Mouse (Mus musculus): ENCODE results near the gene Mgat5. TPM values are rescaled to one million over a fixed set of nuclear protein-coding genes. Genes with fewer than 3 reads are reported as not detected.

Mgat5 gene
- total RNA-seq, 2 experiments from 2014 or later, result 2.1 to 2.5 TPM

DNA sequence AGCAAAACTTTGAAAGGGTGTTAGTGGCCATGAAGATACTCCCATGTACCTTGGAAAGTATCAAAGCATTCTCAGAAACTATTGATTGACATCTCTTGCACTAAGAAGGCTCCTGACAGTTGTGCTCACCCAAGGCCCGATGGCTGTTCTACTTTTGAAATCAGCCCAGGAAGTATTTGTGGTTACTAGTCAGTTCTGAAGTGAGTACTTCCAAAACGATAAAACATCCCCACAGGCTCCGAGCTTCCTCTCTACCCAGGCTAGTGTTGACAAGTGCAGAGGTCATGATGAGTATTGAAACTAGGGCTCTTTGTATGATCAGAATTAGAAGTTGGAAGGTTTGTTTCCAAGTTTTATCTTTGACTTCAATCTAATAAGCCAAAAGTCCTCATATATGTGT lies 92.0 kb downstream of the Mgat5 start:
- intact Hi-C loops (cut with DNase I; ENCODE audit: low total_unique reads), result no loop called here
- DNase-seq, result no peak

DNA sequence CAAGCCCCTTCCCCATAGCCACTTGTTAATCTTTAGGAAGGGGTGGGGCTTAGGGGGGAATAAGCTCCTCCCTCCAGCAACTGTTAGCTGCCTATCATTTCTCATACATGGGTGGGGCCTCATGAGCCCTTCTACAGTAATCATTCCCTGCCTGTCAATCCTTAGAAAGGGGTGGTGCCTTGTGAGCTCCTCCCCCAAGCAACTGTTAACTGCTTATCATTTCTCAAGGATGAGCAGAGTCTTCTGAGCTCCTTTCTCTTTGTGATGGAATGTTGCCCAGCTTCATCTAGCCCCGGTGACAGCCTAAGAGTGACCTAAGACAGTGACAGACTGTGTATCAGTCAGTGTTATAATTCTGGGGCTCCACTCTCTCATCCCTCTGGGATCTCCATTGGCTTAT lies 95.0 kb downstream of the Mgat5 start:
- intact Hi-C loops (cut with DNase I; ENCODE audit: low total_unique reads), result no loop called here

DNA sequence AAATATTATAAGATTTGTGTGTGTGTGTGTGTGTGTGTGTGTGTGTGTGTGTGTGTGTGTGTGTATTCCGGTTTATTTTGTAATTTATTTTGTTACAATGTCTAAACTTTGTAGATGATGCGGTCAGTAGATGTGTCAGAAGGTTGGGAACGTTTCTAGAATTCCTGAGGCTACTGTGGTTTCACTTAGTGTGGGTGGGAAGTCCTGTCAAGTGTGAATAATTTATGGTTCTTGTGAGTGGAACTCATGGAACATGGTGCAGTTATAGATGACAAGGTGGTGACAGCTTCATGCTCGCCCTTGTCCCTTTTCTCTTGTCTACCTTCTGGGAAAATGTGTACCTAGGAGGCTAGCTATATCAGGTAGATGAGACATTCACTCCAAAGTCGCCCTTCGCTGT lies 96.2 kb downstream of the Mgat5 start:
- DNase-seq, result no peak
- intact Hi-C loops (cut with DNase I; ENCODE audit: low total_unique reads), result no loop called here

More for the DNA sequence above, 95.0 kb downstream of the Mgat5 start:
- no peak for DNase-seq

DNA sequence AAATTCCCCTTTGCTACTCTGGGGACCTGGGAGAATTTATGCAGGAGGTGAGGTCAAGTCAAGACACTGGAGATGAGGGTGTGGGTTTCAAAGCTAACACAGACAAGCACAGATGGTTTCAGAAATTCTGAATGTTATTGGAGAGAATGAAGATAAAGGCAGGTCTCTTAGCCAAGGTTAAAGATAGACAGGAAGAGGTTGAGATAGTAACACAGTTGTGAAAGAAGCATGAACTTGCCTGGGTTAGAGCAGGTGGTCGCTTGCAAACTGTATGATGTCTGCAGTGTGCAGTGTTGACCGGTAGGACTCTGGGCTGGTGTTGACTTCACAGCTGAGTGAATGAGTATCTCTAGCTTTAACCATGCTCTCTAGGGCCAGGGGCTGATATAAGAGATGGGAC lies 97.8 kb downstream of the Mgat5 start:
- no peak for DNase-seq
- intact Hi-C loops (cut with DNase I; ENCODE audit: low total_unique reads), result no loop called here

DNA sequence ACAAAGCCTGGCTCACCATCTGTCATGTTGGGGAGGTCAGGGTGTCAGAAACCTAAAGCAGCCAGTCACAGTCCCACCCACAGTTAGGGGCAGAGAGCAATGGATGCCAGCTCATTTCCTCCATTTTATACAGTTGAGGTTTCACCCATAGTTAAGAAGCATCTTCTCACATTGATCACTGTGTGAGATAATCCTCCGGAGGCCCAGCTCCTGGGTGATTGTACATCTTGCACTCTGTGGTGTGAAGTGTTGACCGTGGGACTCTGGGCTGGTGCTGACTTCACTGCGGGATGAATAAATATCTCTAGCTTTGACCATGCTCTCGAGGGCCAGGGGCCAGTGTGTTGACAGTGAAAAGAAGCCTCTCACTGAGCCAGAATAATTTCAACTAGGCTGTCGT lies 99.0 kb downstream of the Mgat5 start:
- intact Hi-C loops (cut with DNase I; ENCODE audit: low total_unique reads), result no loop called here
- DNase-seq, result no peak

DNA sequence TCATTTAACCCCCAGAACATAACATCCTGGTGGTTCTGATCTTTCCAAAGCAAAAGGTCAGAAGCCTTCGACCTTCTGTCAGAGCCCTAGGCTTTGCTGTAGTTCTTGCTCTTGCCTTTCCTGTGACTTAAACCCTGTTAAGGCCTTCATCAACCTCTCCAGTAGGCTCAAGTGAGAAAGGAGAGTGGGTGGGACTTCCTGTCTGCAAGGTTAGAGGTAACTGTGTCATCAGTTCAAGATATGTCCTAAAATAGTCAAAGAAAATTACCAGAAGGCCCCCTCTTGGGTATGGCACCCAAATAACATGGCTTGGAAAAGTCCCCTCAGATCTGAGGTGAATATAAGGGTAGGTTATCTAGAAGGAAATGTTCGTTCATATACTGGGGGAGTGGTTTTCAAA lies 99.5 kb downstream of the Mgat5 start:
- DNase-seq, result no peak
- intact Hi-C loops (cut with DNase I; ENCODE audit: low total_unique reads), result no loop called here

DNA sequence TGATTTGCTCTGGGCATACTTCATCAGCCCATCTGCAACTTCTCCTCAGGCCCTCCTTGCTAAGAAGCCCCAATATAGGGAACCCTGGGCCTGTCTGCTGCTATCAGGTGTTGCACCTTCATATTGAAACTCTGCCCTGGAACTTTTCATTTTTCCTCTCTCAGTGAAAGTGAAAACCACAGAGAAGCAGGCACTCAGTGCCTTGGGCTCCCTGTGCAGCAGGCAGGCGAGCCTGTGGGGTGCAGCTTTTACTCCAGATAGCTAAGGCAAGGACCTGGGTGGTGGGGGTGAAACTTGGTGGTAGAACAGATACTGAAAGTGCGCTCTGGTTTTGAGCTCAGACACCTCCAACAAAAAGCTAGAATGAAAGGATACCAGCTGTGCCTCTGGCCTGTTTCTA lies 100.8 kb downstream of the Mgat5 start:
- intact Hi-C loops (cut with DNase I; ENCODE audit: low total_unique reads), result no loop called here
- DNase-seq, result no peak

DNA sequence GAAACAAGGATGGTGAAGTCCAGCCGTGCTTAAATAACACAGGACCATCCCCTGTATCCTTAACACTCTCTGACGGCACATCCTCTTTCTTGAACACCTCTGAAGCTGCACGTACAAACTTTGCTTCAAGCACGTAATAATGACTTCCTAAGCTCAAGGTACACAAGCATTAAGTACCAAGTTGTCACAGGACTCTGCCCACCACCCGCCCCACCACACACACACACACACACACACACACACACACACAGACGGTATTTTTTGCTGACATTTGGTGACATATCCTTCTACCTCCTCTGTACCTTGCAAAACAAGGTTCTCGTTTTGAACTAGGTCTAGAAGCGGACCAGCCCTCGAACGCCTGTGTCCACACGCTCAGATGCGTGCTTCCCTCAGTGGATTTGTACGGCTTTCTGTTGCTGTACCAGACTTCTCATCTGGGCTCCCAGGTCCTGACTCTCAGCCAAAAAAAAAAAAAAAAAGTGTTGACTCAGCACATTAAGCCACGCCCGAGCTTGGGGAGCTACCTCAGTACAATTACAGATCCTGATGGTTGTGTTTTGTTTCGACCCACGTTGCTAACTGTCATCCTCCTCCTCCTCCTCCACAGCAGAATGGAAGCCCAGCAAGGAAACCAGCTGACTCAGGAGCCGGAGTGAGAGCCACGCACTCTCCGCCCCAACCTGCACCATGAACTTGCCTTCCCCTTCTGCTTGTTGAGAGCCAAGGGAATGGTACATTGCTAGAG lies 101.4 kb downstream of the Mgat5 start:
- intact Hi-C loops (cut with DNase I; ENCODE audit: low total_unique reads), result no loop called here
- DNase-seq, result no peak

DNA sequence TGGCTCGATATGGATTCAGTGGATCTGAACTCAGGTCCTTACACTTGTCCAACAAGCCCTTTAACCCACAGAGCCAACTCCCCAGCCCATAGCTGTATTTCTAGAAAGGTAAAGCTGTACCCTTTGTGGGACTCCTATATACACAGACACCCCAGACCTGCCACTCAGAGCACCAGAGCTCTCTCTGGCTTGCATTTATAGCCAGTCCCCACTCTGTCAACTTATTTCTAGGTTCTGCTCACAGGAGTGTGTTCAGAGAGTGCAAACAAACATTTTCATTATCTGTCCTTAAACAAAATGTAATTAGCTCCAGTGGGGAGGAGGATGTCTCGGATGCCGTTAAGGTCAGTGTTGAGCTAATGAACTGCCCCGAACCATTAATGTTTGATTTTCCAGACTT lies 102.5 kb downstream of the Mgat5 start:
- intact Hi-C loops (cut with DNase I; ENCODE audit: low total_unique reads), result no loop called here
- no peak for DNase-seq

DNA sequence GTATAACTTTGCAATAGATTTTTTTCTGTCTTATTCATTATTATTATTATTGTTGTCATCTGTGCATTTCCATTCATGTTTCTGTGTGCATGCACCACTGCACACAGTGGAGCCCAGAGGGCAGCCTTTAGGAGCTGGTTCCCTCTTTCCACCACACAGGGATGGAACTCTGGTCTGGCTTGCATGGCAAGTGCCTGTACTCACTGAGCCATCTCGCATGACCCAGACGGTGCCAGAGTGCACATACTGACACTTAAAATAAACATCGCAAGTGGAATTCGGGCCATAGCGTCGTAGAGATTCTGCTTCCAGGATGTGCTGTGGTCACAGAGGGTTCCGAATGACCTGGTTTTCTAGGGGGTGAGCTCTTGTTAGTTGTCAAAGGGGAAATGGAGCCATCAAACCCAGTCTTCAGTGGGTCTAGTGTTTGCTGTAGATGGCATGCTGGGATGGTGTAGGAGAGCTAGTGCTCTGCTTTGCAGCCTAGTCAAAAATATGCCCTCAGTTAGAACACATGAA lies 103.5 kb downstream of the Mgat5 start:
- intact Hi-C loops (cut with DNase I; ENCODE audit: low total_unique reads), result no loop called here
- DNase-seq, result no peak

DNA sequence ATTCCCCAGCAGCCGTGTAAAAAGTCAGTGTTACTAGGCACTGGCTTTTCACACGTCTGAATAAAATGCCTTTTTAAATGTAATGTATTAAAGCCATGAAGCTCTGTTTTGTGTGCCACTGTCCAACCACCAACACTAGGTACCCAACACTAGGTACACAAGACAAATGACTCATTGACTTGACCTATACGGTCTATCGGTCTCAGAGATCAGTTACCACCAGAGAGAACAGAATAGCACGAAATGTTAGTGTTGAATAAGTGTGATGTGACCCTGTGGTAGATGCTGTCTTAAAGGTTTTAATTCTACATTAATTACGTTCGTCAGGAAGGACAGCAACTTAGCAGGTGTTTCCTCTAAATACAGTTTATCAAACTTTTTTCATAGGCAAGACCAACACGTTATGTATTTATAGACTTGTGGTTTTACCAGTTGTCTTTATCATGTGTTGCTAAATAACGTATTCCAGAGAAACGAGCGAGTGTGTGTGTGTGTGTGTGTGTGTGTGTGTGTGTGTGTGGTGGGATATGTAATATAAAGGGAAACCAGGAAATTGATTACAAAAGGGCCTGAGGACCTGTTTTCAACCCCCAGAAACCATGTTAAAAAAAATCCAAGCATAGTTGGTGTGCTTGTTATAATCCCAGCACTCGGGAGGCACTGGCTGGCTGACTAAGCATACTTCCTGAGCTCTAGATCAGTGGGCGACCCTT lies 104.3 kb downstream of the Mgat5 start:
- intact Hi-C loops (cut with DNase I; ENCODE audit: low total_unique reads), result no loop called here
- no peak for DNase-seq

DNA sequence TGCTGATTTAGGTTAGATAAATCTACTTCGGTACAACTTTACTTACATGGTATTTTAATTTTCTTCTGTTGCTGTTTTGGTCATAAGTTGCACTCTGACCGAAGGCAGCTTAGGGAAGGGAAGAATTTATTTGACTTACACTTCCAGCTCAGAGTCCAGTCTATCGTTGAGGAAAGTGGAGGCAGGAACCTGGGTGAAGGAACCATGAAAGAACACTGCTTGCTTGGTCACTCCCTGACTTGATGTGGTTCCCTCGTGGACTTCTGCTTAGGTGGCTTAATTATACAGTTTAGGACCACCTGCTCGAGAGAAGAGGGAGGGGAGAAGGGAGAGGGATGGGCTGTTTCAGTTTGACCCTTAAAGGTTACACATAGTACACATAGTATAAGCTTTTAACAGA lies 105.2 kb downstream of the Mgat5 start:
- intact Hi-C loops (cut with DNase I; ENCODE audit: low total_unique reads), result no loop called here

DNA sequence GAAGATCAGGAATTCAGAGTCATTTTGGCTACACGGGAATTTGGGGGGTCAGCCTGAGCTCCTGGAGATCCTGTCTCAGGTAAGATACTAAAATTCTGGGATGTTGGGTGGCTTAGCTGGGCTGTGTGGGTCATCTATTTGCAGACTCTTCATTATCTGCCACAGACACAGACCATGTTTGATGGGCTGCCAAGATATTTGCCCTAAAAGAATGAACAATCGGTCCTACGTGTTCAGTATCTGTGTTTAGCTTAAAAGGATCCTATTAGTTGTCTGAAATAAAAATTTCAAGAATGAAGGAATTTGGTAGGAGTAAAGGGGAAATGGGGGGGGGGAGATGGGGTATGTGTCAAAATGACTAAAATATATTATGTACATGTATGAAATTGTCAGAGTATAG lies 105.9 kb downstream of the Mgat5 start:
- DNase-seq, result no peak
- intact Hi-C loops (cut with DNase I; ENCODE audit: low total_unique reads), result no loop called here

More for the DNA sequence above, 105.2 kb downstream of the Mgat5 start:
- DNase-seq, result no peak

DNA sequence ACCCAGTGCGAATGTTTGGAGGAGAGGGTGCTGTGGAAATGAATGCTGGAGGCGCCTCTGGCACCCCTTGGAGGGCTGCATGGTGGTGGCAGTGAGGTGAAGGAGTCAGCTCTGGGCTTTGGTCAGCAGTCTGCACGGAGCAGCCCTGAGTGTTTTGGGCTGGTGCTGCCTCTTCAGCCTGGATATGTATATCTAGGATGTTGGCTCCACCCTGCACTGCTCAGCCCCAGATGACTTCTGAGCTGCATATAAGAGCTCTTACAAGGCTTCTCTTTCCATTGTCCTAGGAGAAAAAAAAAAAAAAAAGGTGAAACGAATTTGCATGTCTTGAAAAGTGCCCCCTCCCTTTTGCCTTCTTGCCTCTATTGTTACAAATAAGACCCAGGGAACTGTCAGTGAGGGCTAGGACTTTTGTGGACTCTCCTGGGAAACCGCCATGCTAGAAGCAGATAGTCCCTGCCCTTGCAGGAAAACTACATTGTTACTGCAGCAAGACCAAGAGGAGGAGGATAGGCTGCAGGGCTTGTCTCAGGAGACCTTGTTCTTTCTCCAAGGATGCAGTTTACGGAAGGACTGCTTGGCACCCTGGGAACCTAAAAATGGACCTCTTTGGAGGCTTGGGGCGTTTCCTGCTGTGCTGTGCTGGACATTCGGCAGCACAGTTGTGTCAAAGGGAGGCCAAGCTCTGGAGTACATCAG lies 109.0 kb downstream of the Mgat5 start:
- intact Hi-C loops (cut with DNase I; ENCODE audit: low total_unique reads), result no loop called here
- DNase-seq, result no peak

DNA sequence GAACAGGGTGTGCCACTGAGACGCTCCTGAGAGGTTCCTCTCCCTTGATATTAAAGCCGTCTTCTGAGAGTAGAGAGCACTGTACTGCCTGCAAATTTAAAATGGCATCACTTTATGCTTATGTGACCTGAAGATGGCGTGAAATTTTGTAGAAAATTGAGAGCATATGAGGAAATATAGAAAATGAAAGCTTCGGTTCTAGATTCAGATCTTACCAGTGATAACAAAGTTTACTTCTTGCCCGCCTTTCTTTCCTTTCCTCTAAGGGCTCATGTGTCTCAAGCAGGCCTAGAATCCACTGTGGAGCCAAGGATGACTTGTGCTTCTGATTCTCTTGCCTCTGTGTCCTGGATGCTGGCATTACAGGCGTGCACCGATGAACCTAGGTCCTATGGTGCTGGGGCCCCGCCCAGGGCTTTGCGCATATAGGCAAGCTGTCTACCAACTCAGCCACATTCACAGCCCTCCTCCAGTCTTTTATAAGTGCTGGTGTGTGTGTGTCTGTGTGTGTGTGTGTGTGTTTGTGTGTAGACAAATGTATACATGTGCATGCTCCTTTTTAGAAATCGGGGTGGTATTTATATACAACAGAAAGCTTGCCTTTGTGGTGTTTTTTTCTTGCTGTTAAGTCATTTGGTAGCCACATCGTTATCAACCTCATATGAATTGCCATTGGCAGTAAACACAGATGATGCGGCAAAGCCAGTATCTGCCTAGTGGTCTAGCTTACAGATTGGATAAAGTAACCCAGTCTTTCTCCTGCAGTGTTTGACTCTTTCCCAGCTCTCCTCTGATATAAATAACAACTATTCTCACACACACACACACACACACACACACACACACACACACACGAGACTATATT lies 111.2 kb downstream of the Mgat5 start:
- no peak for DNase-seq
- intact Hi-C loops (cut with DNase I; ENCODE audit: low total_unique reads), result no loop called here

DNA sequence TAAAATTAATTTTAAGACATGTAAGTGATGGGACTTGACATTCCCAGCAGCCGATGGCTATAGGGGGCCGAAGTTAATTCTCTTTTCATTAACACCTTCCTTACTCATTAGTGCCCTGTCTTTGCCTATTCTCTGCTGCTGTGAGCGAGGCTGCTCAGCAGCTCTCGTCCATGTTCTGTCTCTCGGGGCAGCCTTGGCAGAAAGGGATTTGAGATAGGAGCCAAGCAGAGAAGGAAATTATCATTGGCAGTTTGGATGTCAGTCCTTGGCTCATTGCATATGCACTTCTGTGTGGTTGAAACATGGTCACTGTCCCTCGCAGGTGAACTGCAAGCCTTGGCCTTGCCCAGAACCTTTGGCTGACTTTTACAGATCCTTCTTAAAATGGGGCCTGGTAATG lies 111.8 kb downstream of the Mgat5 start:
- intact Hi-C loops (cut with DNase I; ENCODE audit: low total_unique reads), result no loop called here
- DNase-seq, result no peak

DNA sequence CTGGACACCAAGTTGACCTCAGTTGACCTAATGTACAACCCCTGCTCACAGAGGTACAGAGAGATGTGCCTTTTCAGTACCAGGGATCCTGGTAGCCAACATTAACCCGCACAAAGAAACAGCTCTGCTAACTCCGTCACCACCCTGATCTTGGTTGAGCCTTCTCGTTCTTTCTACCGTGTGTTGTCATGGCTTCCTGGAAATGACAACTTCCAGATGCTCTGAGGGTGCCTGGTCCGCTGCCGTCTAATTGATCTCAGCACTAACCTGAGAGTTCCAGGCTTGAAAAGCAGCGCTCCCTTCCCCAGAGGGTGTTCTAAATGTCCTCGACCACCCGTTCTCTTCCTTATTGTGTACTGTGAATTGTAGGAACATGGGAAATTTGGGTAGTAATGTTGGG lies 112.7 kb downstream of the Mgat5 start:
- intact Hi-C loops (cut with DNase I; ENCODE audit: low total_unique reads), result no loop called here

DNA sequence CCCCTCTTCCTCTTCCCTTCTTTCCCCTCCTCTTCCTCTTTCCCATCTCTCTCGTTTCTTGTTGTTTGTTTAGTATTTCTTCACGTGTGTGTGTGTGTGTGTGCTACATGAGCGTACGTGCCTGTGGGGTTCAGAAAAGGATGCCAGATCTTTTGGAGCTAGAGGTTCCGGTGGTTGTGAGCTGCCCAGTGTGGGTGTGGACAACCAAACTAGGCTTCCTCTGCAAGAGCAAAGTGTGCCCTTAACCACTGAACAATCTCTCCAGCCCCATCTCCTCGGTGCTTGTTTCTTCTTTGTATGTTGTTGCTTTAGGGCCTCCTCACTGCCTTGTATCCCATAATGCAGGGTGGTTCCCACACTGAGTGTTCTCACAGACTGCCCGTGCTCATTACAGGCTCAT lies 113.7 kb downstream of the Mgat5 start:
- intact Hi-C loops (cut with DNase I; ENCODE audit: low total_unique reads), result no loop called here

More for the DNA sequence above, 112.7 kb downstream of the Mgat5 start:
- no peak for DNase-seq

DNA sequence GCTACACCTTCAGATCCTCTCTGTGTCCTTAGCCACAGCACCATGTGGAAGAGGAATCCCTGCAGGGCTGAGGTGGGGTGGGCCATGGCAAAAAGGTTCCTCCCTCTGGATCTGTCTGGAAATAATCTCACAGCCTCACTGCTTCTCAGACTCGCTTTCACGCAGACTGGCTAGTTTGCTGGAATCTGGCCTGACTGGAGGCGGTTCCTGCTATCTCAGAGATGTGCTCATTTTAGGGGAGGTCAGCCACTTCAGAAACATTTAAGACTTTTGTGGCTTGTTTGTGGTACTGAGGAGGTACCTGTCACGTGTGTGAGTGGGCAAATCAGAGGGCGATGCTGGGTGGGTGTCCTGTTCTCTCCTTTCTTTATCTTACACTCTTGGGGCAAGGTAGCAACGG lies 115.0 kb downstream of the Mgat5 start:
- peak; percentile 12 for DNase-seq
- intact Hi-C loops (cut with DNase I; ENCODE audit: low total_unique reads), result no loop called here

More for the DNA sequence above, 113.7 kb downstream of the Mgat5 start:
- DNase-seq, result no peak

DNA sequence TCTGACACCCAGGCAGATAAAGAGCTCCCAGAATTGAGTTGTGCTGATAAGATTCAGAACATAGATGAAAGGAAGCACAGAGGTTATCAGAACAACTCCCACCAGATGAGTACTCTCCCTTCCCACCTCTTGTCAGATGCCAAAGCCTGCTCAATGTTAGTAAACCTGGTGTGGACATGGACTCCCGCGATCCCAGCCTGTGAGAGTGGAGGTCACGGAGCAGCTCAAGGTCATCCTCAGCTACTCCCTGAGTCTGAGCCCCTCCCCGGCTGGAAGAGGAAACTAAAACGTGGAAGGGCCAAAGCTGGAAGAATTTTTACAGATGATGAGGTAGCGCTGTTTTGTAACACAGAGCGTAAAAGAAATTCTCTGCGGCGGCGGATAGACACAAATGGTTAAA lies 116.1 kb downstream of the Mgat5 start:
- no peak for DNase-seq

More for the DNA sequence above, 116.1 kb downstream of the Mgat5 start:
- intact Hi-C loops (cut with DNase I; ENCODE audit: low total_unique reads), result no loop called here
